Mouse (Mus musculus) cerebellum, postnatal 14 days (tissue): ENCODE results near the gene Bcl7a.

ENCODE experiments used
- DNase-seq, 2 experiments: peaks; one replicate each; pipeline ENCODE4 v3.0.0; 2021; ENCODE audit warnings: mixed read lengths in 2 of 2

Bcl7a gene

GRCm38 (mm10) chr5:123333566-123333965 lies 10.1 kb upstream of the Bcl7a start:
- DNase-seq: no peak

GRCm38 (mm10) chr5:123336205-123336961 lies 7.3 kb upstream of the Bcl7a start:
- no peak for DNase-seq

GRCm38 (mm10) chr5:123338463-123338862 lies 5.2 kb upstream of the Bcl7a start:
- no peak for DNase-seq

GRCm38 (mm10) chr5:123344628-123344962 lies 961 bp downstream of the Bcl7a start:
- no peak for DNase-seq

- peak; percentile 68 to 69 for DNase-seq
These were observed 1.6 kb downstream of the Bcl7a start for GRCm38 (mm10) chr5:123344963-123345852.

GRCm38 (mm10) chr5:123345853-123346654 lies 2.4 kb downstream of the Bcl7a start:
- peak; percentile 85 to 89 for DNase-seq

GRCm38 (mm10) chr5:123346701-123347270 lies 3.2 kb downstream of the Bcl7a start:
- DNase-seq: no peak

GRCm38 (mm10) chr5:123347985-123348384 lies 4.4 kb downstream of the Bcl7a start:
- DNase-seq: no peak

GRCm38 (mm10) chr5:123350386-123350785 lies 6.8 kb downstream of the Bcl7a start:
- DNase-seq: peak; percentile 51 to 74

- no peak for DNase-seq
These were observed 12.3 kb downstream of the Bcl7a start for GRCm38 (mm10) chr5:123355918-123356317.

GRCm38 (mm10) chr5:123357253-123357652 lies 13.6 kb downstream of the Bcl7a start:
- no peak for DNase-seq

- no peak for DNase-seq
These were observed 15.8 kb downstream of the Bcl7a start for GRCm38 (mm10) chr5:123359431-123359830.

GRCm38 (mm10) chr5:123362911-123363310 lies 19.3 kb downstream of the Bcl7a start:
- no peak for DNase-seq

- peak; percentile 73 to 75 for DNase-seq
These were observed 20.8 kb downstream of the Bcl7a start for GRCm38 (mm10) chr5:123364302-123364971.

- peak; percentile 72 for DNase-seq
These were observed 25.3 kb downstream of the Bcl7a start for GRCm38 (mm10) chr5:123368869-123369488.

- DNase-seq: no peak
These were observed 26.4 kb downstream of the Bcl7a start for GRCm38 (mm10) chr5:123370049-123370448.

GRCm38 (mm10) chr5:123375262-123375661 lies 31.6 kb downstream of the Bcl7a start:
- no peak for DNase-seq

GRCm38 (mm10) chr5:123375793-123376452 lies 32.3 kb downstream of the Bcl7a start:
- DNase-seq: peak; percentile 54 to 69

GRCm38 (mm10) chr5:123376569-123376968 lies 32.9 kb downstream of the Bcl7a start:
- DNase-seq: peak; percentile 88 to 90

GRCm38 (mm10) chr5:123377120-123377955 lies 33.7 kb downstream of the Bcl7a start:
- peak; percentile 88 to 92 for DNase-seq
